Mouse (Mus musculus) MEL (cell line): ENCODE results near the gene Zswim4. TPM values are rescaled to one million over a fixed set of nuclear protein-coding genes. Genes with fewer than 3 reads are reported as not detected.
A peak's percentile ranks its signal among the peaks of the same experiment; 100 is the strongest.

Experiments used
- DNase-seq: peaks from one replicate; pipeline ENCODE4 v3.0.0; 2011; ENCODE audit warnings: low read depth, low spot score
- H3K27ac ChIP-seq: 2 replicates; pipeline ENCODE4 v1.5.1; 2012; ENCODE audit warnings: low read depth, mild to moderate bottlenecking, control low read depth, low read length, moderate library complexity; ENCODE audit not compliant: control insufficient read depth
- H3K27me3 ChIP-seq, 2 experiments: fragments of 150-350 bp in 1 of 2; sonication (generic) in 1 of 2; 2 replicates each; pipeline ENCODE4 v1.6.1; 2012; ENCODE audit warnings: low read length in 2 of 2, mild to moderate bottlenecking in 2 of 2, improper control_type of control experiment in 1 of 2, moderate library complexity in 1 of 2; ENCODE audit not compliant: insufficient read depth in 2 of 2, control insufficient read depth in 1 of 2
- H3K36me3 ChIP-seq, 2 experiments: 2 replicates each; pipeline ENCODE4 v1.6.1; 2012 to 2014; ENCODE audit warnings: low read length in 2 of 2, improper control_type of control experiment in 1 of 2, inconsistent platforms in 1 of 2, mild to moderate bottlenecking in 1 of 2; ENCODE audit not compliant: insufficient read depth in 2 of 2, control insufficient read depth in 1 of 2
- H3K4me1 ChIP-seq, 2 experiments: fragments of 150-350 bp in 1 of 2; sonication (generic) in 1 of 2; 2 replicates each; pipeline ENCODE4 v1.6.1; 2012; ENCODE audit warnings: low read length in 2 of 2, improper control_type of control experiment in 1 of 2, mild to moderate bottlenecking in 1 of 2; ENCODE audit not compliant: insufficient read depth in 2 of 2, control insufficient read depth in 1 of 2
- H3K4me3 ChIP-seq, 2 experiments: fragments of 150-350 bp in 1 of 2; sonication (generic) in 1 of 2; 2 replicates each; pipeline ENCODE4 v1.5.1; 2012; ENCODE audit warnings: low read depth in 2 of 2, low read length in 2 of 2, mild to moderate bottlenecking in 2 of 2, moderate library complexity in 2 of 2, control low read depth in 1 of 2, improper control_type of control experiment in 1 of 2; ENCODE audit not compliant: control insufficient read depth in 1 of 2, insufficient read depth in 1 of 2
- H3K79me2 ChIP-seq: 2 replicates; pipeline ENCODE4 v1.6.1; 2012; ENCODE audit warnings: mild to moderate bottlenecking, low read length, moderate library complexity; ENCODE audit not compliant: control insufficient read depth, poor library complexity, insufficient read depth
- H3K9ac ChIP-seq: 2 replicates; pipeline ENCODE4 v1.6.1; 2012; ENCODE audit warnings: low read depth, mild to moderate bottlenecking, control low read depth, low read length, moderate library complexity; ENCODE audit not compliant: control insufficient read depth, poor library complexity, severe bottlenecking
- H3K9me3 ChIP-seq: fragments of 150-350 bp; sonication (generic); replicated peaks from 2 replicates; pipeline ENCODE4 v1.6.1; 2012; ENCODE audit warnings: mild to moderate bottlenecking, low read length, improper control_type of control experiment, moderate library complexity; ENCODE audit not compliant: insufficient read depth
- CHD1 ChIP-seq: IDR thresholded peaks from 2 replicates; pipeline ENCODE4 v1.6.1; 2012; ENCODE audit warnings: low read depth, mild to moderate bottlenecking, inconsistent platforms, low read length, improper control_type of control experiment
- CTCF ChIP-seq, 3 experiments: IDR thresholded peaks in 2 of 3; conservative IDR thresholded peaks in 1 of 3; 2 replicates each; pipeline ENCODE4 v1.5.1; 2011 to 2012; ENCODE audit warnings: low read length in 3 of 3, low read depth in 2 of 3, mild to moderate bottlenecking in 2 of 3, improper control_type of control experiment in 1 of 3, inconsistent platforms in 1 of 3, mixed read lengths in 1 of 3, moderate library complexity in 1 of 3; ENCODE audit not compliant: control insufficient read depth in 1 of 3, insufficient read depth in 1 of 3, poor library complexity in 1 of 3, severe bottlenecking in 1 of 3
- ETS1 ChIP-seq: IDR thresholded peaks from 2 replicates; pipeline ENCODE4 v1.6.1; 2012; ENCODE audit warnings: low read depth, mild to moderate bottlenecking, inconsistent platforms, low read length, improper control_type of control experiment, moderate library complexity
- GABPA ChIP-seq: IDR thresholded peaks from 2 replicates; pipeline ENCODE4 v1.6.1; 2012; ENCODE audit warnings: low read depth, mild to moderate bottlenecking, inconsistent platforms, low read length, improper control_type of control experiment, moderate library complexity
- GATA1 ChIP-seq: IDR thresholded peaks from 2 replicates; pipeline ENCODE4 v1.6.1; 2011; ENCODE audit warnings: low read depth, low read length, improper control_type of control experiment
- MAFK ChIP-seq: IDR thresholded peaks from 2 replicates; pipeline ENCODE4 v1.6.1; 2011; ENCODE audit warnings: low read depth, mild to moderate bottlenecking, low read length, improper control_type of control experiment, borderline replicate concordance
- MAZ ChIP-seq: IDR thresholded peaks from 2 replicates; pipeline ENCODE4 v1.6.1; 2012; ENCODE audit warnings: low read depth, mild to moderate bottlenecking, inconsistent platforms, low read length, improper control_type of control experiment
- MEF2A ChIP-seq: IDR thresholded peaks from 2 replicates; pipeline ENCODE4 v1.6.1; 2014; ENCODE audit warnings: low read depth, mild to moderate bottlenecking, inconsistent platforms, low read length, improper control_type of control experiment; ENCODE audit not compliant: poor library complexity, insufficient replicate concordance, severe bottlenecking; ENCODE audit errors: extremely low read depth
- MXI1 ChIP-seq: IDR thresholded peaks from 2 replicates; pipeline ENCODE4 v1.6.1; 2011; ENCODE audit warnings: mild to moderate bottlenecking, low read depth, low read length, improper control_type of control experiment
- MYB ChIP-seq: IDR thresholded peaks from 2 replicates; pipeline ENCODE4 v1.6.1; 2011; ENCODE audit warnings: mild to moderate bottlenecking, low read depth, low read length, improper control_type of control experiment
- MYC ChIP-seq: IDR thresholded peaks from 2 replicates; pipeline ENCODE4 v1.6.1; 2011; ENCODE audit warnings: low read depth, mild to moderate bottlenecking, low read length, improper control_type of control experiment, moderate library complexity
- NELFE ChIP-seq: IDR thresholded peaks from 2 replicates; pipeline ENCODE4 v1.6.1; 2011; ENCODE audit warnings: low read depth, low read length, improper control_type of control experiment
- RAD21 ChIP-seq: IDR thresholded peaks from 2 replicates; pipeline ENCODE4 v1.6.1; 2011; ENCODE audit warnings: mild to moderate bottlenecking, low read depth, low read length, improper control_type of control experiment
- RCOR1 ChIP-seq: IDR thresholded peaks from 2 replicates; pipeline ENCODE4 v1.6.1; 2012; ENCODE audit warnings: low read depth, mild to moderate bottlenecking, inconsistent platforms, low read length, improper control_type of control experiment
- SIN3A ChIP-seq: IDR thresholded peaks from 2 replicates; pipeline ENCODE4 v1.6.1; 2012; ENCODE audit warnings: low read length, improper control_type of control experiment, inconsistent platforms
- TCF12 ChIP-seq: IDR thresholded peaks from 2 replicates; pipeline ENCODE4 v1.6.1; 2014; ENCODE audit warnings: low read depth, mild to moderate bottlenecking, inconsistent platforms, low read length, improper control_type of control experiment, moderate library complexity
- UBTF ChIP-seq: IDR thresholded peaks from 2 replicates; pipeline ENCODE4 v1.6.1; 2012; ENCODE audit warnings: low read depth, mild to moderate bottlenecking, inconsistent platforms, low read length, improper control_type of control experiment, moderate library complexity, borderline replicate concordance; ENCODE audit not compliant: insufficient read depth
- USF1 ChIP-seq: IDR thresholded peaks from 2 replicates; pipeline ENCODE4 v1.6.1; 2014; ENCODE audit warnings: low read depth, mild to moderate bottlenecking, inconsistent platforms, low read length, improper control_type of control experiment, moderate library complexity
- ZC3H11A ChIP-seq: IDR thresholded peaks from 2 replicates; pipeline ENCODE4 v1.6.1; 2012; ENCODE audit warnings: low read depth, mild to moderate bottlenecking, inconsistent platforms, low read length, improper control_type of control experiment
- ZKSCAN1 ChIP-seq: IDR thresholded peaks from 2 replicates; pipeline ENCODE4 v1.6.1; 2012; ENCODE audit warnings: low read depth, mild to moderate bottlenecking, inconsistent platforms, low read length, improper control_type of control experiment, moderate library complexity
- ZMIZ1 ChIP-seq: IDR thresholded peaks from 2 replicates; pipeline ENCODE4 v1.6.1; 2012; ENCODE audit warnings: low read depth, mild to moderate bottlenecking, inconsistent platforms, low read length, improper control_type of control experiment, moderate library complexity
- polyA plus RNA-seq, 2 experiments: library from polyadenylated mRNA; stranded (reverse) in 1 of 2; unstranded in 1 of 2; fragments of >175 nt in 1 of 2; fragments of >200 nt in 1 of 2; gene quantifications; 2 replicates each; pipeline versions ENCODE4 v1.2.1 to v1.2.4; 2012; ENCODE audit warnings: low replicate concordance in 2 of 2, low read depth in 1 of 2; ENCODE audit not compliant: insufficient read length in 2 of 2, insufficient read depth in 1 of 2, missing spikeins in 1 of 2
- total RNA-seq: library from RNA; depleted of rRNA; stranded (reverse); fragments of 300-350 nt; gene quantifications from 2 replicates; pipeline ENCODE4 v1.2.3, GENCODE M21; 2012

The Zswim4 gene
- total and polyA plus RNA-seq, 3 experiments: 3.6 to 7.4 TPM; not detected in 1

GRCm38 (mm10) chr8:84249257-84250170, 12.7 kb upstream of the Zswim4 start, which contains the start of gene D8Ertd738e (continued):
- TF ChIP-seq USF1 (peak; percentile 90), TCF12 (peak; percentile 67), MYC (peak; percentile 83), ZKSCAN1 (peak; percentile 66; the same call in 1 of the 2 replicates), MYB (no peak), RAD21 (no peak), GABPA (no peak), MXI1 (peak; percentile 94), MEF2A (no peak), ZMIZ1 (peak; percentile 79), ETS1 (peak; percentile 66), GATA1 (no peak)

GRCm38 (mm10) chr8:84241821-84242220, 5.0 kb upstream of the Zswim4 start:
- Histone ChIP-seq H3K27ac (no peak overlapping the region), H3K9me3 (no peaks in the 10 kb centered on the region), H3K79me2 (no peaks in the 10 kb centered on the region), H3K9ac (no peak overlapping the region), H3K4me3 (no peak overlapping the region), H3K4me1 (peaks cover 2 to 6% of the 10 kb centered on the region in 2 experiments; a peak in 2 of 4 replicates), H3K27me3 (no peaks in the 10 kb centered on the region), H3K36me3 (peaks cover 0 to 5% of the 10 kb centered on the region in 2 experiments; a peak in 2 of 4 replicates)
- no peak for DNase-seq
- TF ChIP-seq CHD1 (no peak), MXI1 (no peak), NELFE (no peak), SIN3A (no peak), GATA1 (no peak), MAFK (no peak), UBTF (no peak), TCF12 (no peak), GABPA (no peak), USF1 (no peak), MAZ (no peak), CTCF (IDR thresholded peaks at IDR 0.05 in 2 of 3, conservative IDR thresholded peaks at IDR 0.05 in 1 of 3; ENCODE audit: control insufficient read depth in 1 of 3, insufficient read depth in 1 of 3, low read depth in 2 of 3, low read length in 3 of 3, poor library complexity in 1 of 3, severe bottlenecking in 1 of 3) (no peak), RCOR1 (no peak), ZC3H11A (no peak)
